Mouse (Mus musculus) neural tube, embryonic 12.5 days (tissue): ENCODE data around the gene Paxx. TPM values are rescaled to one million over a fixed set of nuclear protein-coding genes. Genes with fewer than 3 reads are reported as not detected.
A peak's percentile ranks its signal among the peaks of the same experiment; 100 is the strongest.
"Not testable (repeated sequence)": the region's sequence is repeated elsewhere in the genome, so short reads cannot be mapped to it uniquely, and the experiment has no call there.

Experiments used
- ATAC-seq: fragments of 200-750 bp; cut with Nextera tagmentation; 2 replicates; pipeline ENCODE4 v1.8.0; 2017; ENCODE audit warnings: low read depth, mild to moderate bottlenecking, moderate TSS enrichment, moderate library complexity; ENCODE audit not compliant: low FRiP score
- H3K27ac ChIP-seq: fragments of 300-500 bp; sonication (generic); 2 replicates; pipeline ENCODE4 v1.5.1; 2016
- H3K27me3 ChIP-seq: fragments of 300-500 bp; sonication (generic); replicated peaks from 2 replicates; pipeline ENCODE4 v1.6.1; 2016; ENCODE audit warnings: mild to moderate bottlenecking
- H3K36me3 ChIP-seq: fragments of 300-500 bp; sonication (generic); 2 replicates; pipeline ENCODE4 v1.6.1; 2016; ENCODE audit warnings: mild to moderate bottlenecking
- H3K4me1 ChIP-seq: fragments of 300-500 bp; sonication (generic); 2 replicates; pipeline ENCODE4 v1.6.1; 2016
- H3K4me2 ChIP-seq: fragments of 300-500 bp; sonication (generic); replicated peaks from 2 replicates; pipeline ENCODE4 v1.6.1; 2016; ENCODE audit warnings: mild to moderate bottlenecking
- H3K4me3 ChIP-seq: fragments of 300-500 bp; sonication (generic); 2 replicates; pipeline ENCODE4 v1.5.1; 2016
- H3K9ac ChIP-seq: fragments of 300-500 bp; sonication (generic); 2 replicates; pipeline ENCODE4 v1.6.1; 2016; ENCODE audit warnings: mild to moderate bottlenecking
- H3K9me3 ChIP-seq: fragments of 300-500 bp; sonication (generic); 2 replicates; pipeline ENCODE4 v1.6.1; 2016; ENCODE audit warnings: mild to moderate bottlenecking
- WGBS: fragments of 180-500 bp; shearing (Covaris S2); methylation state at CpG from one replicate; pipeline ENCODE4 v1.1.7; 2016; 5-methylcytosine and 5-hydroxymethylcytosine counted together
- polyA plus RNA-seq: library from polyadenylated mRNA; unstranded; fragments of >200 nt; fragmentation: Nextera tagmentation; extraction: Ambion mirVana; gene quantifications from 2 replicates; pipeline ENCODE4 v1.2.1, GENCODE M21; 2016

The Paxx gene
- polyA plus RNA-seq, 1 experiment from 2014 or later = 52.5 TPM

GRCm38 (mm10) chr2:25430395-25431233 lies 30.3 kb downstream of the Paxx start:
- no peak overlapping the region for H3K4me3 ChIP-seq
- 70% methylated on average over 17 of the region's 17 CpGs for WGBS
- peaks cover 20% of the 10 kb centered on the region for H3K36me3 ChIP-seq
- no peaks in the 10 kb centered on the region for H3K9me3 ChIP-seq
- no peak overlapping the region for H3K27ac ChIP-seq
- H3K27me3 ChIP-seq = peaks cover 10% of the 10 kb centered on the region
- peak overlapping the region; percentile 26; the same call in 1 of the 2 replicates for H3K9ac ChIP-seq
- H3K4me2 ChIP-seq = peak overlapping the region; percentile 89
- ATAC-seq = no peak
- peaks cover 22% of the 10 kb centered on the region for H3K4me1 ChIP-seq

- peaks cover 11% of the 10 kb centered on the region for H3K36me3 ChIP-seq
- peaks cover 19% of the 10 kb centered on the region for H3K27me3 ChIP-seq
- peak overlapping the region; percentile 75 for H3K4me3 ChIP-seq
- peaks cover 22% of the 10 kb centered on the region for H3K4me1 ChIP-seq
- peak overlapping the region; percentile 78 for H3K9ac ChIP-seq
- ATAC-seq = no peak
- peak overlapping the region; percentile 89 for H3K4me2 ChIP-seq
- WGBS = 85% methylated on average over 5 of the region's 5 CpGs
- H3K9me3 ChIP-seq = no peaks in the 10 kb centered on the region
- no peak overlapping the region for H3K27ac ChIP-seq
Observed at GRCm38 (mm10) chr2:25429435-25430180, 31.3 kb downstream of the Paxx start.

- H3K27ac ChIP-seq = peak within 1 kb of the TSS; percentile 60; the same call in 1 of the 2 replicates
- H3K9me3 ChIP-seq = no peaks in the 10 kb centered on the region
- WGBS = under 1% methylated on average over 89 of the region's 89 CpGs
- H3K4me2 ChIP-seq = peak within 1 kb of the TSS; percentile 89
- H3K27me3 ChIP-seq = peaks cover 27% of the 10 kb centered on the region
- peaks cover 22% of the 10 kb centered on the region for H3K4me1 ChIP-seq
- peak; percentile 83 for ATAC-seq
- H3K4me3 ChIP-seq = peak within 1 kb of the TSS; percentile 75
- peak within 1 kb of the TSS; percentile 78 for H3K9ac ChIP-seq
- peaks cover 10% of the 10 kb centered on the region for H3K36me3 ChIP-seq
Observed at GRCm38 (mm10) chr2:25428442-25429236, 32.3 kb downstream of the Paxx start, which contains the start of gene Abca2. Gene Abca2, plus strand, starts transcription at chr2:25428703.

- Histone ChIP-seq H3K27me3 (peaks cover 33% of the 10 kb centered on the region), H3K36me3 (peaks cover 3% of the 10 kb centered on the region; the same call in 1 of the 2 replicates), H3K9ac (no peak overlapping the region), H3K4me2 (no peak overlapping the region), H3K27ac (no peak overlapping the region), H3K4me1 (peaks cover 22% of the 10 kb centered on the region), H3K4me3 (no peak overlapping the region), H3K9me3 (no peaks in the 10 kb centered on the region)
- no peak for ATAC-seq
- 88% methylated on average over 5 of the region's 5 CpGs for WGBS
Observed at GRCm38 (mm10) chr2:25427256-25427655, 33.6 kb downstream of the Paxx start.

GRCm38 (mm10) chr2:25426721-25427191 lies 34.1 kb downstream of the Paxx start:
- H3K4me1 ChIP-seq = peaks cover 22% of the 10 kb centered on the region
- no peaks in the 10 kb centered on the region for H3K36me3 ChIP-seq
- peaks cover 33% of the 10 kb centered on the region for H3K27me3 ChIP-seq
- WGBS = 30% methylated on average over 5 of the region's 5 CpGs
- H3K9ac ChIP-seq = no peak overlapping the region; the same call in 1 of the 2 replicates
- no peak overlapping the region for H3K4me3 ChIP-seq
- no peak overlapping the region for H3K4me2 ChIP-seq
- no peak overlapping the region for H3K27ac ChIP-seq
- no peaks in the 10 kb centered on the region for H3K9me3 ChIP-seq
- no peak for ATAC-seq

GRCm38 (mm10) chr2:25425481-25425880 lies 35.4 kb downstream of the Paxx start:
- ATAC-seq = no peak
- peaks cover 30% of the 10 kb centered on the region for H3K27me3 ChIP-seq
- no peaks in the 10 kb centered on the region for H3K36me3 ChIP-seq
- H3K9ac ChIP-seq = no peak overlapping the region
- H3K4me1 ChIP-seq = peaks cover 16% of the 10 kb centered on the region
- H3K4me2 ChIP-seq = no peak overlapping the region
- no peak overlapping the region for H3K4me3 ChIP-seq
- H3K9me3 ChIP-seq = no peaks in the 10 kb centered on the region
- no peak overlapping the region for H3K27ac ChIP-seq
- whole genome bisulfite sequencing = 48% methylated on average over 27 of the region's 27 CpGs

DNA sequence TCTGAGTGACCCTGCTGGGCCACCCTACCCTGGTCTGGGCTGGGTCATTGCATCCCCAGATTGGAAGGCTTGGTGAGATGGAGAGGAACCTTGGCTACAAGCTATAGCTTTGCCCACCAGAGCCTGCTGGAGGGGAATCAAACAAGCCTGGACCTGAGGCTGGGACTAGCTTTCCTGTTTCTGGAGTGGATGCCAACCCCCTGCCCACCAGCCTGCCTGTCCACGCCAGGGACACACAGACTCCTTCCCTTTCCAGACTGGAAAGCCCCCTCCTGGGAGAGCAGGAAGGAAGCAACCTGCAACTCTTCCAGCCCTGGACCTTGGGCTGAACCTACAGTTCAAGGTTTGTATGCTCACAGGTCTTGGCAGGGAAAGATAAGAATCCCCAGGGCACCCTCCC lies 37.3 kb downstream of the Paxx start:
- Histone ChIP-seq H3K4me2 (no peak overlapping the region), H3K9me3 (no peaks in the 10 kb centered on the region), H3K4me3 (no peak overlapping the region), H3K4me1 (no peaks in the 10 kb centered on the region), H3K36me3 (no peaks in the 10 kb centered on the region), H3K9ac (no peak overlapping the region), H3K27me3 (peaks cover 28% of the 10 kb centered on the region), H3K27ac (no peak overlapping the region)
- ATAC-seq = no peak
- WGBS = 85% methylated on average over 1 of the region's 1 CpGs

- no peaks in the 10 kb centered on the region for H3K36me3 ChIP-seq
- no peak within 1 kb of the TSS for H3K9ac ChIP-seq
- no peaks in the 10 kb centered on the region for H3K4me1 ChIP-seq
- no peak within 1 kb of the TSS for H3K4me3 ChIP-seq
- no peaks in the 10 kb centered on the region for H3K9me3 ChIP-seq
- WGBS = 73% methylated on average over 17 of the region's 17 CpGs
- H3K27ac ChIP-seq = no peak within 1 kb of the TSS
- peaks cover 28% of the 10 kb centered on the region for H3K27me3 ChIP-seq
- no peak within 1 kb of the TSS for H3K4me2 ChIP-seq
- no peak for ATAC-seq
Observed at GRCm38 (mm10) chr2:25422587-25423410, 38.1 kb downstream of the Paxx start, which contains the start of gene Fut7. Gene Fut7, plus strand, starts transcription at chr2:25423267.

GRCm38 (mm10) chr2:25421896-25422295 lies 39.0 kb downstream of the Paxx start:
- H3K4me2 ChIP-seq = no peak overlapping the region
- H3K4me1 ChIP-seq = no peaks in the 10 kb centered on the region
- H3K4me3 ChIP-seq = no peak overlapping the region
- peaks cover 28% of the 10 kb centered on the region for H3K27me3 ChIP-seq
- no peak overlapping the region for H3K9ac ChIP-seq
- no peak overlapping the region for H3K27ac ChIP-seq
- peak; percentile 18; the same call in 1 of the 2 replicates for ATAC-seq
- WGBS = 16% methylated on average over 3 of the region's 3 CpGs
- H3K36me3 ChIP-seq = no peaks in the 10 kb centered on the region
- H3K9me3 ChIP-seq = no peaks in the 10 kb centered on the region

DNA sequence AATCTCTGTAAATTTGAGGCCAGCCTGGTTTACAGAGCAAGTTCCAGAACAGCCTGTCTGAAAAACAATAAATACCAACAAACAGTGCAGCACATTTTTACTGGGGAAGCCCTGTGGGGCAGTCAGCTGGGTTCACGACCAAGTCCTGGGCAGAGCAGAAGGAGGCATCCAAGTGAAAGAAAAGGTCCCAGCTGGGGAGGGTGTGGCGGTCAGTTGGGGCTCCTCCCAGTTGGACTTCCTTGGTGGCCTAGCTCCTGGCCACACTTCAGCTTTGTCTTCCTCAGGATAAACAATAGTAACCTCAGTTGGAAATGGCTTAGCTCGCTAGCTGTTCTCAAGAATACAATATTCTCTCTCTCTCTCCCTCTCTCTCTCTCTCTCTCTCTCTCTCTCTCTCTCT lies 43.5 kb downstream of the Paxx start:
- H3K4me1 ChIP-seq = no peaks in the 10 kb centered on the region
- H3K4me3 ChIP-seq = no peak overlapping the region
- H3K9ac ChIP-seq = no peak overlapping the region
- no peaks in the 10 kb centered on the region for H3K9me3 ChIP-seq
- H3K4me2 ChIP-seq = no peak overlapping the region
- no peaks in the 10 kb centered on the region for H3K27me3 ChIP-seq
- ATAC-seq = no peak
- no peak overlapping the region for H3K27ac ChIP-seq
- WGBS = 25% methylated on average over 3 of the region's 3 CpGs
- H3K36me3 ChIP-seq = no peaks in the 10 kb centered on the region; the same call in 1 of the 2 replicates

DNA sequence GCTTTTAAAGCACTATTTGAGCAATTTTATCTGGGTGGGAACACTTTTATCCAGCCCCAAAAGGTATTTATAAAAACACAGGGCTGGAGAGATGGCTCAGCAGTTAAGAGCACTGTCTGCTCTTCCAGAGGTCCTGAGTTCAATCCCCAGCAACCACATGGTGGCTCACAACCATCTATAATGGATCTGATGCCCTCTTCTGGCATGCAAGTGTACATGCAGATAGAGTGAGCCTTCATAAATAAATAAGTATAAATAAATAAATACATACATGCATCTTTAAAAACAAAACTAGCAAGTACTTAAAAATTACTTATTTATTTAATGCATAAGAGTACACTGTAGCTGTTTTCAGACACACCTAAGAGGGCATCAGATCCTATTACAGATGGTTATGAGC lies 47.5 kb downstream of the Paxx start:
- H3K4me1 ChIP-seq, H3K27ac ChIP-seq, H3K4me3 ChIP-seq, H3K9ac ChIP-seq, H3K9me3 ChIP-seq, H3K27me3 ChIP-seq, ATAC-seq, H3K4me2 ChIP-seq: not testable (repeated sequence)
- peaks cover 20% of the 10 kb centered on the region for H3K36me3 ChIP-seq
